Mouse (Mus musculus) lung, adult 2 months (tissue): ENCODE data around the gene Zkscan16. TPM values are rescaled to one million over a fixed set of nuclear protein-coding genes. Genes with fewer than 3 reads are reported as not detected.

Experiments
- DNase-seq: peaks from one replicate; pipeline ENCODE4 v3.0.0; 2022
- H3K4me1 ChIP-seq: fragments of 200-500 bp; 2 replicates; pipeline ENCODE4 v1.6.1; 2011; ENCODE audit warnings: low read length; ENCODE audit not compliant: control insufficient read depth, insufficient read depth
- H3K4me3 ChIP-seq: fragments of 200-500 bp; replicated peaks from 2 replicates; pipeline ENCODE3; 2011; ENCODE audit warnings: low read depth, mild to moderate bottlenecking, control low read depth, low read length; ENCODE audit errors: extremely low read depth
- CTCF ChIP-seq: fragments of 200-500 bp; IDR thresholded peaks from 2 replicates; pipeline ENCODE4 v1.5.1; 2011; ENCODE audit warnings: mild to moderate bottlenecking, low read length, control low read depth; ENCODE audit not compliant: insufficient read depth
- POLR2A ChIP-seq: fragments of 200-500 bp; IDR thresholded peaks from 2 replicates; pipeline ENCODE4 v1.6.1; 2011; ENCODE audit warnings: low read depth, mild to moderate bottlenecking, control low read depth, low read length, borderline replicate concordance; ENCODE audit errors: extremely low read depth
- WGBS: fragments of 180-500 bp; shearing (Covaris S2); methylation state at CpG from one replicate; pipeline ENCODE4 v1.1.7; 2018; 5-methylcytosine and 5-hydroxymethylcytosine counted together
- polyA plus RNA-seq: library from polyadenylated mRNA; depleted of rRNA; stranded (reverse); fragments of >200 nt; gene quantifications from 2 replicates; pipeline ENCODE4 v1.2.3, GENCODE M21; 2012

Zkscan16 gene
- polyA plus RNA-seq, 1 experiment: not detected

- Histone ChIP-seq H3K4me1 (no peaks in the 10 kb centered on the region), H3K4me3 (no peak overlapping the region)
- TF ChIP-seq CTCF (no peak), POLR2A (no peak)
- no peak for DNase-seq
- WGBS: 79% methylated on average over 1 of the region's 1 CpGs
These were observed 21.7 kb downstream of the Zkscan16 start for GRCm38 (mm10) chr4:58965136-58965535.

DNA sequence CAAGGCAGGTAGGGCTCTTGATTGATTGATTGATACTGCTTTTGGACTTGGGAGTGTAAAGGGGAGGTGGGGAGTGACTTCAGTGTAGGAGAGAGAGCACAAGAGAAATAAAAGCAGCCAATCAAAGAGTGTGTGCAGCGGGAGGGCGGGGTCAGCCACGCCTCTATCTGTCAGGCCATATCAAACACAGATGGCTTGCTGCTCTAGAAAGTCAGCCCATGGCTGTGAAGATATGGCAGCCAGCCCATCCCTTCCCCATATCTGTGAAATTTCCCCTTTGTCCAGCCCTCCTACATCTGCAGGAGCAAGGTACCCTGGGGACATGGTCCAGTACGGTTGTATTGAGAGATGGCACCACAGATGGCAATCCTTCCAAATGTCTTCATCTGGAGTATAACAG is 27.2 kb downstream of the Zkscan16 start:
- DNase-seq: no peak
- TF ChIP-seq CTCF: no peak
- no peak for TF ChIP-seq POLR2A
- 86% methylated on average over 4 of the region's 4 CpGs for WGBS

GRCm38 (mm10) chr4:58975711-58976110 is 32.3 kb downstream of the Zkscan16 start:
- TF ChIP-seq POLR2A (no peak), CTCF (no peak)
- 91% methylated on average over 5 of the region's 5 CpGs for WGBS
- no peaks in the 10 kb centered on the region for H3K4me1 ChIP-seq
- no peak for DNase-seq
- no peak overlapping the region for H3K4me3 ChIP-seq

More for the DNA sequence above, 27.2 kb downstream of the Zkscan16 start:
- Histone ChIP-seq H3K4me3 (no peak overlapping the region), H3K4me1 (no peaks in the 10 kb centered on the region)

DNA sequence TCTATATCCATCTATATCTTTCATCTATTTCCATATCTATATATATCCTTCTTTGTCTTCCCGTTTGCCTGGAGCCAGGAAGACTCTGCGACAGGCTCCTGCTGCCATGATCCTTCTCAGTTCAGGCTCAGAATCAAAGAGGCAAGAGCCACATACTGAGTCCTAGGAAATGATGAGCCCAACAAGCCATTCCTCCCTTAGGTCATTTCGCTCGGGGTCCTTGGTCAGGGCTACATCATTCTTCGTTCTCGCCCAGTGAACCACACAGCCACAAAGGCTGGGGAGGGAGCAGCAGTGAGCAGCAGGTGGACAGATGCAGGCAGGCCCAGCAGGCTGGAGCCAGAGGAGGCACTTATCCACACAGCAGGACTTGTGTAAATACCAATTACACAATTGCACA is 38.0 kb downstream of the Zkscan16 start:
- Histone ChIP-seq H3K4me3 (no peak overlapping the region), H3K4me1 (no peaks in the 10 kb centered on the region)
- DNase-seq: no peak
- TF ChIP-seq CTCF (no peak), POLR2A (no peak)
- WGBS: 83% methylated on average over 6 of the region's 6 CpGs

GRCm38 (mm10) chr4:58982806-58983205 is 39.4 kb downstream of the Zkscan16 start:
- no peak for TF ChIP-seq POLR2A
- H3K4me3 ChIP-seq: no peak overlapping the region
- H3K4me1 ChIP-seq: no peaks in the 10 kb centered on the region
- 90% methylated on average over 8 of the region's 8 CpGs for WGBS
- DNase-seq: no peak

DNA sequence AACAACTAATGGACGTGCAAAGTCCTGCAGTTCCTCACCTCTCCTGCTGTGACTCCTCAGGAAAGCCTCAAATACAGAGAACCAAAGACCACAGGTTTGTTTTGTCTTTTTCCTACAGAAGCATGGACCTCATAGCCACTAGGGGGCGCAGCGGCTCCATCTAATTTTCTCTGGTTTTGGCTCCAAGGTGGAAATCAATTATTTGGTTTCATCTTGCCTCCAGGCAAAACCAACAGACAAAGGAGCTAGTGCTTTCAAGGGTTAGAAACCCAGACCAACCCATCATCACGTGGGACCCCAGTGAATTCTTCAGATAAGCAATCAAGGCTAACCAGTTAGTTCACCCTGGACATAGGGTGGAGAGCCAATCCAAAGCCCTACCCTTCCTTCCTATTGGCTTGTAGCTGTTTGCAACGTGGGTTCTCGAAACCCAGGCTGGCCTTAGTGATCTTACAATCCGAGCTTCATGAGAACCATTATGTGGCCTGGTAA is 41.8 kb downstream of the Zkscan16 start:
- H3K4me3 ChIP-seq: no peak overlapping the region
- no peaks in the 10 kb centered on the region for H3K4me1 ChIP-seq
- 9% methylated on average over 7 of the region's 7 CpGs for WGBS
- TF ChIP-seq CTCF: peak; percentile 69
- TF ChIP-seq POLR2A: no peak
- DNase-seq: peak; percentile 82

- no peaks in the 10 kb centered on the region for H3K4me1 ChIP-seq
- WGBS: 1% methylated on average over 28 of the region's 28 CpGs
- peak; percentile 76 for DNase-seq
- peak within 1 kb of the TSS; percentile 70 for H3K4me3 ChIP-seq
- TF ChIP-seq CTCF: no peak
- TF ChIP-seq POLR2A: peak; percentile 20; the same call in 1 of the 2 replicates
These were observed 43.2 kb downstream of the Zkscan16 start, which contains the start of gene Ptgr1 for GRCm38 (mm10) chr4:58986540-58987190. Gene Ptgr1, minus strand, starts transcription at chr4:58987119.

- WGBS: 71% methylated on average over 7 of the region's 7 CpGs
These were observed 46.0 kb downstream of the Zkscan16 start for GRCm38 (mm10) chr4:58989303-58989898.

DNA sequence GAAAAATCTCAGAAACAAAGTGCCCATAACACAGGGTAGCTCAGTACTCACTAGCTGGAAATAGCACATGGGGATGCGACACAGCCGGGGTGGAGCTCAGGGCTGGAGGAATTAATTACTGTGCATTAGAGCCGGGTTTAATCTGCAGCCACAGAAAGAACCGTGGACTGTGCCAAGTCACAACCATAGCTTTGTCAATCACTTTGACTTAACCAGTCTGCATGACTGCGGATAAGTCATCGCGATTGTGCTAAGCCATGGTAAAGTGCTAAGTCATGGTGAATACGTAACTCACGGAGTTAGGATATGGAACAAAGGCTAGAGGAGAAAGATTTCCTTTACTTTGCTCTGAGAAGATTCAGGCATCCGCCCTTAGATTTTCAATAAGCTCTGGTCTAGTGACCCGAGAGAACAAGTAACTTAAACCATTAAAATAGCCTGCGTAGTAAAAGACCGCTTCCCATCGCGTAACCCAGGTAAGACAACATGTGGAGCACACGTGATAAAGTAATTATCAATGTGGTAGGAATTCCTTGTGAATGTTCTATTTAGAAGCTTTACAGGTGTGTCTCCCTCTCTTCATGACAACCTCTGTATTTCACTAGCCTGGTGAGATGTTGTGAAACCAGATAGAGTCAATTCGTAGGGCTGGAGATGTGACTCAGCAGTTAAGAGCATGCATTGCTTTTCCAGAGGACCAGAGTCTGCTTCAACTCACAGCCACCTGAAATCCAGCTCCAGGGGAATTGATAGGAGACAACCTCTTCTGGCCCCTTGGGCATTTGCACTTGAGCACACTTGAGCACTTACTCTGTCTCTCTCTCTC is 47.4 kb downstream of the Zkscan16 start:
- 87% methylated on average over 17 of the region's 17 CpGs for WGBS
- Histone ChIP-seq H3K4me1 (no peaks in the 10 kb centered on the region), H3K4me3 (no peak overlapping the region)
- TF ChIP-seq POLR2A (no peak), CTCF (no peak)
- DNase-seq: no peak

More at GRCm38 (mm10) chr4:58989303-58989898, 46.0 kb downstream of the Zkscan16 start:
- H3K4me1 ChIP-seq: no peaks in the 10 kb centered on the region
- no peak for DNase-seq
- no peak overlapping the region for H3K4me3 ChIP-seq
- TF ChIP-seq CTCF (no peak), POLR2A (no peak)
